Mouse (Mus musculus): ENCODE measurements at regions not wholly inside any gene's neighbourhood (a gene's known extent, or its start where the extent isn't known, plus 50 kb on each side); places are given as distances from the start of the nearest gene placed in this dataset.

DNA sequence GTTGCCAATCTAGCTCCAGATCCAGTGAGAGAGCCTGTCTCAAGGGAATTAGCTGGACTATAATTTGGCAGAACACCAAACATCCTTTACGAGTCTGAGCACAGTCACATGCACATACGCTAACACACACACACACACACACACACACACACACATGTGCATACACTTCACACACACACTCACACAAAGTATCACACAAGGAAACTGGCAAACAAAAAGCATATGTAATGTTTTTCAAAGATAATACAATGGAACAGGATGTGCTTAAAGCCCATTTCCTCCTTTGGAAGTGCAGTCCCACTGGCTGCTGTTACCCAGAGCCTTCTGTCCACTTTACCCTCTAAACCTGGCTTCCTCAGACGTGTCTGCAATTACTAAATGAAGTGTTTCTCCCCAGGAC, 226.2 kb upstream of the Cited2 start:
- 68% methylated on average over 3 of the region's 3 CpGs for WGBS
- Histone ChIP-seq H3K27ac (ENCODE audit: low read depth, low read length) (no peak overlapping the region), H3K9me3 (ENCODE audit: low read length) (0 out of 2 replicates have a peak, but pooled peaks cover 3% of the 10 kb centered on the region), H3K9ac (no peak overlapping the region), H3K27me3 (ENCODE audit: insufficient read depth, low read length) (no peaks in the 10 kb centered on the region), H3K36me3 (ENCODE audit: insufficient read depth) (no peaks in the 10 kb centered on the region), H3K4me1 (ENCODE audit: insufficient read depth) (no peaks in the 10 kb centered on the region), H3K4me3 (ENCODE audit: low read depth, low read length) (no peak overlapping the region), H3K4me2 (ENCODE audit: low read depth) (no peak overlapping the region)
- no peak for TF ChIP-seq CTCF (IDR thresholded peaks at IDR 0.05; ENCODE audit: low read depth)
- DNase-seq (no peak), ATAC-seq (no peak)

DNA sequence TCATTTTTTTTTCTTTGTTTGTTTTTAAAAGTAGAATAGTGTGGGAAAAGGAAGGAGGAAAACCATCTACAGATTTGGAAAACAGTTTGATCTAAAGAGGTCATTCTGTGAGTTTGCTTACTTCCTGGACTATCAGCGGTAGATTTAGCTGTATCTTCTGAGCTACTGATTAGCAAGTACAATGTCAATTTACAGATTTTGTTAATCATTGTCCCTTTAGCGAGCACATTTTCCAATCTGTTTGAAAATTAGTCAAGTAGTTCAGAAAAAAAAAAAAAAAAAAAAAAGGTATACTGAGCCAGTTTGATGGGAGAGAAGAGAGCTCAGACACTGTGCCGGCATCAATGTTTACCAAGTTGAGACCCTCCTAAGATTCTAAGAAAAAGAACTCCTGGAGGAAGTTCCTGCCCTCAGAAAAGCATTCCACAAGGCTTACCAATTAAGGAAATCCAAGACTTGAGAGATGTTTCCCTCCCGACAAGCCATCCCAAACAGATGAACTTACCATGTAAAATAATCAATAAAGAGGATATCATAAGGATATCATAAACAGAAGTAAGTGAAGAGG, 212.3 kb upstream of the Cited2 start:
- Histone ChIP-seq H3K4me2 (ENCODE audit: low read depth) (no peak overlapping the region), H3K4me1 (ENCODE audit: insufficient read depth) (0 out of 2 replicates have a peak, but pooled peaks cover 4% of the 10 kb centered on the region), H3K27me3 (ENCODE audit: insufficient read depth, low read length) (no peaks in the 10 kb centered on the region), H3K4me3 (ENCODE audit: low read depth, low read length) (no peak overlapping the region), H3K27ac (ENCODE audit: low read depth, low read length) (no peak overlapping the region), H3K9ac (no peak overlapping the region), H3K9me3 (ENCODE audit: low read length) (no peaks in the 10 kb centered on the region), H3K36me3 (ENCODE audit: insufficient read depth) (no peaks in the 10 kb centered on the region)
- DNase-seq: no peak
- 79% methylated on average over 4 of the region's 4 CpGs for WGBS
- no peak for TF ChIP-seq CTCF (IDR thresholded peaks at IDR 0.05; ENCODE audit: low read depth)
- no peak for ATAC-seq

DNA sequence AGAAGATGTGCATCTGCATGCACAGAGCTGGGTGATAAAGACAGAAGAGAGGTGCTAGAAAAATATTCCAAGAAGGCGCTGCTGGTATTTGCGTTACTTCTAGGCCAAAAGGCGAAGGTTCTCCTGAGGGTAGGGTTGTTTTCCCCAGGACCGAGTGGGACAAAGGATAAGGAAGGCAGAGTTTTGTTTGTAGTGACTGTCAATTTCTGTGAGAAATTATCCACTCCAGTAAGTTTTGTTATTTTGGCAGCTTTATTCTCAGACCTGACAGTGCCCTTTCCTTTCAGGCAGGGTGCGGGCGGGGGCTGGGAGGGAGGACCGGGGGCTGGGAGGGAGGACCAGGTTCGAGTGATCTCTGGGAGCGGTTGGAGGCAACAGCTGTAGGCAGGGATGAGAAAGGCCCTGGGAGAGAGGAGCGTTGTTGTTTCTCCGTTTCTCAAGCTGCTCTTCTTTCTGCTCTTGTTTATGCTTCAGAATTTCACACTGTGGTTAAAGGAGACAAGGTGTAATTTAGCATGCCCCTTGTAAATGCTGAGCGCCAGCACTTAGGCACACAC, 211.2 kb upstream of the Cited2 start:
- no peak overlapping the region for H3K9ac ChIP-seq
- no peak overlapping the region for H3K27ac ChIP-seq (ENCODE audit: low read depth, low read length)
- TF ChIP-seq CTCF (IDR thresholded peaks at IDR 0.05; ENCODE audit: low read depth): no peak
- H3K27me3 ChIP-seq (ENCODE audit: insufficient read depth, low read length): no peaks in the 10 kb centered on the region
- no peaks in the 10 kb centered on the region for H3K9me3 ChIP-seq (ENCODE audit: low read length)
- no peaks in the 10 kb centered on the region for H3K36me3 ChIP-seq (ENCODE audit: insufficient read depth)
- DNase-seq (no peak), ATAC-seq (no peak)
- H3K4me2 ChIP-seq (ENCODE audit: low read depth): no peak overlapping the region
- 37% methylated on average over 12 of the region's 12 CpGs for whole genome bisulfite sequencing
- no peak overlapping the region for H3K4me3 ChIP-seq (ENCODE audit: low read depth, low read length)
- H3K4me1 ChIP-seq (ENCODE audit: insufficient read depth): 0 out of 2 replicates have a peak, but pooled peaks cover 4% of the 10 kb centered on the region

DNA sequence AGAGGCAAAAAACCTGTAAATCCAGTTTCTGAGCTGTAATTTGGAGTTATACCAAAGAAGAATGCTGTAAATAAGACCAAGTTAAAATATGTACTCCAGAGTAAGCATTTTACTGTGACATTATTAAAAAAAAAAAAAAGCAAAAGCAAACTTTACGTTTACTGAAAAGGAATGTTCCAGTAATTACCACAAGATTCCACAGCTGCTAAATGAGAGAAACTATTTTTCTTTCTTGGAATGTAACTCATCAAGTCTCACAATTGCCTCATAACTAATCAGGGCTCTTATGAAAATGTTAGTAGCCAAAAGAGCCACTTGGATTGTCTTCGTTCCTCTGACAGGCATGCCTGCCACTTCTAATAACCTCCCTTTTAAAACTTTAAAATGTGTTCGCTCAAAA, 210.5 kb upstream of the Cited2 start:
- Histone ChIP-seq H3K9me3 (ENCODE audit: low read length) (no peaks in the 10 kb centered on the region), H3K4me1 (ENCODE audit: insufficient read depth) (0 out of 2 replicates have a peak, but pooled peaks cover 4% of the 10 kb centered on the region), H3K36me3 (ENCODE audit: insufficient read depth) (no peaks in the 10 kb centered on the region), H3K4me2 (ENCODE audit: low read depth) (no peak overlapping the region), H3K27ac (ENCODE audit: low read depth, low read length) (no peak overlapping the region), H3K4me3 (ENCODE audit: low read depth, low read length) (no peak overlapping the region), H3K27me3 (ENCODE audit: insufficient read depth, low read length) (no peaks in the 10 kb centered on the region), H3K9ac (no peak overlapping the region)
- no peak for TF ChIP-seq CTCF (IDR thresholded peaks at IDR 0.05; ENCODE audit: low read depth)
- ATAC-seq (no peak), DNase-seq (no peak)
- WGBS: 56% methylated on average over 3 of the region's 3 CpGs

DNA sequence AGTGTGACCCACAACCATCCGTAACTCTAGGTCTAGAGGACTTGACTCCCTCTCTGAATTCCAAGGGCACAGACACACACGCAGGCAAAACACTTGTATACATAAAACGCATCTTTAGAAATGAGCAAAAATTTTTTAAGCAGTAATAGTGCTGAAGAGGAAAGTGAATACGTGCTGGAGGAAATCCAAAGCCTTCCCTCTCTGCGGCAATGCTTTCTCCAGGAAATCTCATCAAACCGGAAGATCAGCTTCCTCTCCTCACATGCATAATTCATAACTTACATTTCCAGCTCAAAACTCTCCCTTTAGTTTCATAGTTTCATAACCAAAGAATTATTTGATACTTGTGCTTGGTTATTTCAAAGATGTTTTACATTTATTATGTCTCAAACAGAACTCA, 209.3 kb upstream of the Cited2 start:
- 85% methylated on average over 6 of the region's 6 CpGs for WGBS
- H3K4me3 ChIP-seq (ENCODE audit: low read depth, low read length): no peak overlapping the region
- TF ChIP-seq CTCF (IDR thresholded peaks at IDR 0.05; ENCODE audit: low read depth): no peak
- no peaks in the 10 kb centered on the region for H3K36me3 ChIP-seq (ENCODE audit: insufficient read depth)
- 0 out of 2 replicates have a peak, but pooled peaks cover 4% of the 10 kb centered on the region for H3K4me1 ChIP-seq (ENCODE audit: insufficient read depth)
- no peak overlapping the region for H3K9ac ChIP-seq
- H3K27me3 ChIP-seq (ENCODE audit: insufficient read depth, low read length): no peaks in the 10 kb centered on the region
- no peaks in the 10 kb centered on the region for H3K9me3 ChIP-seq (ENCODE audit: low read length)
- no peak for DNase-seq
- no peak for ATAC-seq
- H3K27ac ChIP-seq (ENCODE audit: low read depth, low read length): no peak overlapping the region
- H3K4me2 ChIP-seq (ENCODE audit: low read depth): no peak overlapping the region

DNA sequence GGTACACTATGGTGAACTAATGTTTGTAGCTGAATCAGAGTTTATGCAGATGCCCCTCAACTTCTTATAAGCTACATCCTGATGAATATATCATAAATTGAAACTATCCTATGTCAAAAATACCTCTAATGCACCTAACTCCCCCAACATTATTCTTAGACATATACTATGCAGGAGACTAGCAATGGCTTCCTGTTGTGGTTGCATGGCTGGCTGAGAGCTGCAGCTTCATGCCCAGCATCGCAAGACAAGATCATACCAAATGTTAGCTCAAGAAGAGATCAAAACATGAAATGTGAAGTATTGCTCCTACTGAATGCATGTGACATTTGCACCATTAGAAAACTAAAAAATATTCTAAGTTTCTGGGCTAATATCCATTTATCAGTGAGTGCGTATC, 206.9 kb upstream of the Cited2 start:
- H3K27me3 ChIP-seq (ENCODE audit: insufficient read depth, low read length): no peaks in the 10 kb centered on the region

DNA sequence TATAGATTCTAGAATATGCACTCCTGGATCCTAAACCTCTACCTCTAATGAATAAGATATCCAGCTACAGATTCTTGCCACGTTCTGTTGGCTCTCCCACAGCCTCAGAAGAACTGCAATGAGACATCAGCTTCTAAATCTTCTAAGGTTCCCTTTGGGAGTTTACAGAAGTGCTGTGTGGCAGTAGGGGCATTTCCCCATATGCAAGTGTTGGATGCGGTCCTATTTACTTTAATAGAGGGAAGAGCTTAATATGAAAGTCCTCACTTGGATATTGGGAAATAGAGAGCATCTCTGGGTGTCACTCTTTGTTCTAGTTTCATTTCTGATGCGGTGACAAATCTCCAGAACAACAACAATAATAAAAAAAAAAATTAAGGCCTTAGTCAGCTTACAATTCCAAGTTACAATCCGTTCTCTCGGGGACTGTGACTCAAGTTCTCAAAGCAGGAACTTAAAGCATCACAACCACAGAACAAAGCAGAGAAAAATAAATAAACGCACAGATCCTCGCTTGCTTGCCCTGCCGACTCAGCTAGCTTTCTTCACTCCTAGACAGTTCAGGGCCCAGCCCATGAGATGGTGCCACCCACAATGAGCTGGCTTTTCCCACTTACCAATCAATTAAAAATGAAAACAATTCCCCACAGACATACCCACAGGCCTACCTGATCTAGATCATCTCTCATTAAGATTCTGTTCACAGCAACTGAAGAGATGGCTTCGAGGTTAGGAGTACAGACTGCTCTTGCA, 204.4 kb upstream of the Cited2 start:
- TF ChIP-seq CTCF (IDR thresholded peaks at IDR 0.05; ENCODE audit: low read depth): no peak
- Histone ChIP-seq H3K9me3 (ENCODE audit: low read length) (no peaks in the 10 kb centered on the region), H3K4me1 (ENCODE audit: insufficient read depth) (no peaks in the 10 kb centered on the region), H3K4me3 (ENCODE audit: low read depth, low read length) (no peak overlapping the region), H3K4me2 (ENCODE audit: low read depth) (no peak overlapping the region), H3K9ac (no peak overlapping the region), H3K27ac (ENCODE audit: low read depth, low read length) (no peak overlapping the region), H3K27me3 (ENCODE audit: insufficient read depth, low read length) (no peaks in the 10 kb centered on the region), H3K36me3 (ENCODE audit: insufficient read depth) (no peaks in the 10 kb centered on the region)
- no peak for DNase-seq
- no peak for ATAC-seq
- WGBS: 75% methylated on average over 9 of the region's 9 CpGs

More for the DNA sequence above, 206.9 kb upstream of the Cited2 start:
- H3K27ac ChIP-seq (ENCODE audit: low read depth, low read length): no peak overlapping the region
- H3K9ac ChIP-seq: no peak overlapping the region
- no peak overlapping the region for H3K4me2 ChIP-seq (ENCODE audit: low read depth)
- ATAC-seq (no peak), DNase-seq (no peak)
- no peak for TF ChIP-seq CTCF (IDR thresholded peaks at IDR 0.05; ENCODE audit: low read depth)
- H3K36me3 ChIP-seq (ENCODE audit: insufficient read depth): no peaks in the 10 kb centered on the region
- H3K4me3 ChIP-seq (ENCODE audit: low read depth, low read length): no peak overlapping the region
- no peaks in the 10 kb centered on the region for H3K9me3 ChIP-seq (ENCODE audit: low read length)
- 0 out of 2 replicates have a peak, but pooled peaks cover 4% of the 10 kb centered on the region for H3K4me1 ChIP-seq (ENCODE audit: insufficient read depth)
- WGBS: 96% methylated on average over 2 of the region's 2 CpGs

All from forebrain, postnatal 0 days (tissue).